Mouse (Mus musculus) CD4-positive helper T cell, adult 2 months (primary cell): ENCODE data around the gene Creb3l1.

Source experiments
- DNase-seq: peaks from one replicate; pipeline ENCODE4 v3.0.0-alpha.2; 2012; ENCODE audit warnings: low read depth, missing footprints, low spot score

Gene Creb3l1

GRCm38 (mm10) chr2:92034273-92034672 lies 10.0 kb upstream of the Creb3l1 start:
- DNase-seq, result no peak

GRCm38 (mm10) chr2:92030554-92030953 lies 6.3 kb upstream of the Creb3l1 start:
- DNase-seq, result no peak

GRCm38 (mm10) chr2:92029387-92030133 lies 5.3 kb upstream of the Creb3l1 start:
- no peak for DNase-seq

GRCm38 (mm10) chr2:92027811-92028590 lies 3.7 kb upstream of the Creb3l1 start:
- DNase-seq, result no peak

- no peak for DNase-seq
Observed at GRCm38 (mm10) chr2:92025966-92026365, 1.7 kb upstream of the Creb3l1 start.

GRCm38 (mm10) chr2:92025202-92025601 lies 900 bp upstream of the Creb3l1 start:
- DNase-seq, result no peak

GRCm38 (mm10) chr2:92023362-92024273 lies 684 bp downstream of the Creb3l1 start:
- peak; percentile 32 for DNase-seq

- no peak for DNase-seq
Observed at GRCm38 (mm10) chr2:92020676-92021265, 3.5 kb downstream of the Creb3l1 start.

GRCm38 (mm10) chr2:92017440-92017839 lies 6.9 kb downstream of the Creb3l1 start:
- DNase-seq, result no peak

GRCm38 (mm10) chr2:92016981-92017380 lies 7.3 kb downstream of the Creb3l1 start:
- DNase-seq, result no peak

- DNase-seq, result no peak
Observed at GRCm38 (mm10) chr2:92014891-92015290, 9.4 kb downstream of the Creb3l1 start.

- no peak for DNase-seq
Observed at GRCm38 (mm10) chr2:92014248-92014647, 10.1 kb downstream of the Creb3l1 start.

GRCm38 (mm10) chr2:92012768-92013445 lies 11.4 kb downstream of the Creb3l1 start:
- DNase-seq, result no peak

- no peak for DNase-seq
Observed at GRCm38 (mm10) chr2:92011424-92012353, 12.6 kb downstream of the Creb3l1 start.

- DNase-seq, result no peak
Observed at GRCm38 (mm10) chr2:92008623-92009404, 15.5 kb downstream of the Creb3l1 start.

- DNase-seq, result peak; percentile 95
Observed at GRCm38 (mm10) chr2:92007933-92008622, 16.2 kb downstream of the Creb3l1 start.

- no peak for DNase-seq
Observed at GRCm38 (mm10) chr2:92006983-92007921, 17.1 kb downstream of the Creb3l1 start.
